Mouse (Mus musculus): ENCODE measurements around the gene Defb7. TPM values are rescaled to one million over a fixed set of nuclear protein-coding genes. Genes with fewer than 3 reads are reported as not detected.

Gene Defb7
- not detected for polyA plus RNA-seq (2015; fragmentation: Illumina TruSeq; extraction: RNeasy Lipid Tissue Mini Kit (QIAGEN cat#74804); ENCODE audit: insufficient read depth, low replicate concordance)

DNA sequence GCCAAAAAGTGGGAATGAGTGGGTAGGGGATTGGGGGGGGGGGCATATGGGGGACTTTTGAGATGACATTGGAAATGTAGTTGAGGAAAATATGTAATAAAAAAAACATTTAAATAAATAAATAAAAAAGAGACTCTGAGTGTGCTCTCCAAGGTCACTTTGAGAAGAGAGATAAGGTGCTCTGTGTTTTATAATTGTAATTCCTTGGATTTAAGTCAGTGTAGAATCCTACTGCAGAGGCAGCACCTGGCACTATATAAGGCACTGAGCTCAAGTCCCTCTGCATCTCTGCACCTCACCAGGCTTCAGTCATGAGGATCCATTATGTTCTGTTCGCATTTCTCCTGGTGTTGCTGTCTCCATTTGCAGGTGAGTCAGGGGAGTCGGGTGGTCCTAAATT lies at the start of gene Defb7:
TSS of gene Defb7 (plus strand) at position 301 of the 400 bp plus-strand sequence.

Other genes starting within 250 kb of the Defb7 start
- not detected for gene Defb5, start 247.5 kb upstream of the Defb7 start, polyA plus RNA-seq (2015; fragmentation: Illumina TruSeq; extraction: RNeasy Lipid Tissue Mini Kit (QIAGEN cat#74804); ENCODE audit: insufficient read depth, low replicate concordance)
- not detected for gene Defb3, start 201.7 kb upstream of the Defb7 start, polyA plus RNA-seq (2015; fragmentation: Illumina TruSeq; extraction: RNeasy Lipid Tissue Mini Kit (QIAGEN cat#74804); ENCODE audit: insufficient read depth, low replicate concordance)
- gene Defb8, start 47.5 kb upstream of the Defb7 start, polyA plus RNA-seq (2015; fragmentation: Illumina TruSeq; extraction: RNeasy Lipid Tissue Mini Kit (QIAGEN cat#74804); ENCODE audit: insufficient read depth, low replicate concordance), result not detected
- not detected for gene 4930467E23Rik, start 234.5 kb downstream of the Defb7 start, polyA plus RNA-seq (2015; fragmentation: Illumina TruSeq; extraction: RNeasy Lipid Tissue Mini Kit (QIAGEN cat#74804); ENCODE audit: insufficient read depth, low replicate concordance)

Data from spleen, adult 10 weeks (tissue).